Mouse (Mus musculus): ENCODE results near the gene Spem1. TPM values are rescaled to one million over a fixed set of nuclear protein-coding genes. Genes with fewer than 3 reads are reported as not detected.

Gene Spem1
- total and polyA plus RNA-seq, 3 experiments = not detected

DNA sequence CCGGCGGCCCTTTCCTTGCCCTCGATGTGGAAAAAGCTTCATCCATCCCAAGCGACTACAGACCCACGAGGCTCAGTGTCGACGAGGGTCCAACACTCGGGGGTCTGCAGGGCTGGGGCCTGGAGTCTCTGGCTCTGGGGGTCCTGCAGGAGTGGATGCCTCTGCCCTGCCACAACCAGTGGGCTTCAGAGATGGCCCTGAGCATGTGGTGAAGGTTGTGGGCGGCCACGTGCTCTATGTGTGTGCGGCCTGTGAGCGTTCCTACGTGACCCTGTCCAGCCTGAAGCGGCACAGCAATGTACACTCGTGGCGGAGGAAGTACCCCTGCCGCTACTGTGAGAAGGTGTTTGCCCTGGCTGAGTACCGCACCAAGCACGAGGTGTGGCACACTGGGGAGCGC, 45.5 kb downstream of the Spem1 start:
- Histone ChIP-seq H3K79me2 (replicated peaks; ENCODE audit: control insufficient read depth, extremely low read depth, insufficient read depth, poor library complexity, severe bottlenecking) (no peaks in the 10 kb centered on the region), H3K4me2 (ENCODE audit: insufficient read depth, low read depth, poor library complexity, severe bottlenecking) (no peak overlapping the region), H3K4me3 (replicated peaks in 1 of 3; ENCODE audit: low read depth in 2 of 3, low read length in 2 of 3, poor library complexity in 1 of 3) (peak overlapping the region in 1 of 3 experiments; percentile 8), H3K9me3 (replicated peaks; ENCODE audit: low read length) (no peaks in the 10 kb centered on the region), H3K27me3 (replicated peaks) (no peaks in the 10 kb centered on the region), H3K27ac (ENCODE audit: insufficient read depth, low read depth) (no peak overlapping the region), H3K36me3 (replicated peaks in 1 of 2; ENCODE audit: control insufficient read depth in 1 of 2, insufficient read depth in 1 of 2, low read length in 1 of 2) (peaks cover 8 to 35% of the 10 kb centered on the region in 2 experiments), H3K9ac (ENCODE audit: insufficient read depth, low read depth) (no peak overlapping the region), H3K4me1 (ENCODE audit: control insufficient read depth in 1 of 2, insufficient read depth in 2 of 2) (peaks cover 40 to 65% of the 10 kb centered on the region in 2 experiments)
- DNase-seq (ENCODE audit: extremely low read depth) = no peak
- TF ChIP-seq NELFE (IDR thresholded peaks at IDR 0.05; ENCODE audit: low read depth, low read length) = no peak
- no peak for TF ChIP-seq PAX5 (IDR thresholded peaks at IDR 0.05; ENCODE audit: low read length)
- in situ Hi-C loops (cut with MboI; ENCODE audit: low pct_ligation_motif_present, low pct_unique_long_range_greater_than_20kb, low sequenced_read_pairs) = no loop called here
- dilution Hi-C loops (cut with MboI; ENCODE audit: extremely low pct_ligation_motif_present, extremely low pct_unique_long_range_greater_than_20kb, low sequenced_read_pairs) = no loop called here

DNA sequence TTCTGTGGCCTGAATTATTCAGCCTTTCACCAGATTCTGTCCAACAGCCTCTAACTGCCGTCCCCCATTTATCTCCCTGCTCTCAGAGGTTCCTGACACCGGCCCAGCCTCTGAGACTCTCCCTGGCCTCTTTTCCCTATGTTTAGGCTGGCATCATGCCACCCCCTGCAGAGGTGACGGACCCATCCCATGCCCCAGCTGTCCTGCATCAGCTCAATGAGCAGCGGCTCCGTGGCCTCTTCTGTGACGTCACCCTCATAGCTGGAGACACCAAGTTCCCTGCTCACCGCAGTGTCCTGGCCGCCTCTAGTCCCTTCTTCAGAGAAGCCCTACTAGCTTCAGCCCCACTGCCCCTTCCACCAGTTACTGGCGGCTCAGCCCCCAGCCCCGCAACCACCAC, 46.3 kb downstream of the Spem1 start:
- Histone ChIP-seq H3K79me2 (replicated peaks; ENCODE audit: control insufficient read depth, extremely low read depth, insufficient read depth, poor library complexity, severe bottlenecking) (no peaks in the 10 kb centered on the region), H3K4me2 (ENCODE audit: insufficient read depth, low read depth, poor library complexity, severe bottlenecking) (peak overlapping the region; percentile 53; the same call in 1 of the 2 replicates), H3K9ac (ENCODE audit: insufficient read depth, low read depth) (peak overlapping the region; percentile 47), H3K27ac (ENCODE audit: insufficient read depth, low read depth) (no peak overlapping the region), H3K4me3 (replicated peaks in 1 of 3; ENCODE audit: low read depth in 2 of 3, low read length in 2 of 3, poor library complexity in 1 of 3) (peak overlapping the region in 2 of 3 experiments; percentile 26 to 47), H3K4me1 (ENCODE audit: control insufficient read depth in 1 of 2, insufficient read depth in 2 of 2) (peaks cover 40 to 64% of the 10 kb centered on the region in 2 experiments), H3K9me3 (replicated peaks; ENCODE audit: low read length) (no peaks in the 10 kb centered on the region), H3K36me3 (replicated peaks in 1 of 2; ENCODE audit: control insufficient read depth in 1 of 2, insufficient read depth in 1 of 2, low read length in 1 of 2) (peaks cover 8 to 35% of the 10 kb centered on the region in 2 experiments), H3K27me3 (replicated peaks) (no peaks in the 10 kb centered on the region)
- in situ Hi-C loops (cut with MboI; ENCODE audit: low pct_ligation_motif_present, low pct_unique_long_range_greater_than_20kb, low sequenced_read_pairs) = no loop called here
- TF ChIP-seq MAX (IDR thresholded peaks at IDR 0.05; ENCODE audit: low read length) (no peak), MEF2A (IDR thresholded peaks at IDR 0.05; ENCODE audit: borderline replicate concordance, low read depth, low read length) (no peak), SIN3A (IDR thresholded peaks at IDR 0.05; ENCODE audit: low read length) (no peak), ETS1 (conservative IDR thresholded peaks at IDR 0.05; ENCODE audit: low read depth, low read length) (no peak), RAD21 (IDR thresholded peaks at IDR 0.05; ENCODE audit: low read depth, low read length) (no peak), MAFK (IDR thresholded peaks at IDR 0.05; ENCODE audit: insufficient replicate concordance, low read length) (no peak), NELFE (IDR thresholded peaks at IDR 0.05; ENCODE audit: low read depth, low read length) (no peak), GABPA (IDR thresholded peaks at IDR 0.05; ENCODE audit: insufficient replicate concordance, low read depth, low read length) (no peak), JUN (IDR thresholded peaks at IDR 0.05; ENCODE audit: insufficient read depth, low read depth, low read length) (no peak), BHLHE40 (IDR thresholded peaks at IDR 0.05; ENCODE audit: low read depth, low read length) (no peak), TBP (conservative IDR thresholded peaks at IDR 0.05; ENCODE audit: low read depth, low read length) (no peak), PAX5 (IDR thresholded peaks at IDR 0.05; ENCODE audit: low read length) (no peak), ZC3H11A (IDR thresholded peaks at IDR 0.05; ENCODE audit: low read depth, low read length) (no peak)
- no peak for DNase-seq (ENCODE audit: extremely low read depth)
- dilution Hi-C loops (cut with MboI; ENCODE audit: extremely low pct_ligation_motif_present, extremely low pct_unique_long_range_greater_than_20kb, low sequenced_read_pairs) = no loop called here

DNA sequence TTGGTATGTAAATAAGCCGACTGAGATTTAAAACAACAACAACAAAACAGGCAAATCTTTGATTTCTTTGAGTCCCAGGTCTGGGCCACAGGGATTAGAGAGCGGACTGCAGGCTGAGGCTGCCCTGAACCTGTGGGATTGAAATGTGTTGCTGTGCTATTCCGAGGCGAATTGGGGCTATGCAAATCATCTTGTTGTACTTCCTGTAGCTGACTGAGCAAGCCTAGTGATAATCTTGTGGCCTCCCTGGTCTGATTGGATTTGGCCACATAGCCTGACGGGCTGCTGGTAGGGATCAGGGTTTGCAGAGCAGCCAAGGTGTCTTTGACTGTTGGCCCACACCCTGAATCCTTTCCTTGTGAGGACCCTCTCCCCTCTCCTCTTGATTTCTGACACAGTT, 47.0 kb downstream of the Spem1 start:
- Histone ChIP-seq H3K79me2 (replicated peaks; ENCODE audit: control insufficient read depth, extremely low read depth, insufficient read depth, poor library complexity, severe bottlenecking) (no peaks in the 10 kb centered on the region), H3K4me2 (ENCODE audit: insufficient read depth, low read depth, poor library complexity, severe bottlenecking) (peak overlapping the region; percentile 53), H3K27me3 (replicated peaks) (no peaks in the 10 kb centered on the region), H3K4me3 (replicated peaks in 1 of 3; ENCODE audit: low read depth in 2 of 3, low read length in 2 of 3, poor library complexity in 1 of 3) (peak overlapping the region; percentile 24 to 47 (median 26)), H3K36me3 (replicated peaks in 1 of 2; ENCODE audit: control insufficient read depth in 1 of 2, insufficient read depth in 1 of 2, low read length in 1 of 2) (peaks cover 8 to 35% of the 10 kb centered on the region in 2 experiments), H3K9ac (ENCODE audit: insufficient read depth, low read depth) (peak overlapping the region; percentile 47), H3K4me1 (ENCODE audit: control insufficient read depth in 1 of 2, insufficient read depth in 2 of 2) (peaks cover 40 to 60% of the 10 kb centered on the region in 2 experiments), H3K9me3 (replicated peaks; ENCODE audit: low read length) (no peaks in the 10 kb centered on the region), H3K27ac (ENCODE audit: insufficient read depth, low read depth) (peak overlapping the region; percentile 50)
- in situ Hi-C loops (cut with MboI; ENCODE audit: low pct_ligation_motif_present, low pct_unique_long_range_greater_than_20kb, low sequenced_read_pairs) = no loop called here
- dilution Hi-C loops (cut with MboI; ENCODE audit: extremely low pct_ligation_motif_present, extremely low pct_unique_long_range_greater_than_20kb, low sequenced_read_pairs) = no loop called here
- peak; percentile 79 for DNase-seq (ENCODE audit: extremely low read depth)
- TF ChIP-seq JUN (IDR thresholded peaks at IDR 0.05; ENCODE audit: insufficient read depth, low read depth, low read length) = no peak
- no peak for TF ChIP-seq UBTF (IDR thresholded peaks at IDR 0.05; ENCODE audit: low read depth, low read length)
- TF ChIP-seq BHLHE40 (IDR thresholded peaks at IDR 0.05; ENCODE audit: low read depth, low read length) = no peak
- no peak for TF ChIP-seq GABPA (IDR thresholded peaks at IDR 0.05; ENCODE audit: insufficient replicate concordance, low read depth, low read length)
- TF ChIP-seq CHD1 (IDR thresholded peaks at IDR 0.05; ENCODE audit: low read depth, low read length) = no peak
- no peak for TF ChIP-seq MAX (IDR thresholded peaks at IDR 0.05; ENCODE audit: low read length)
- peak; percentile 49 for TF ChIP-seq NELFE (IDR thresholded peaks at IDR 0.05; ENCODE audit: low read depth, low read length)
- TF ChIP-seq KAT2A (IDR thresholded peaks at IDR 0.05; ENCODE audit: insufficient replicate concordance, low read length) = no peak
- 0 out of 2 replicates have a peak, but pooled peaks have one; percentile 20 for TF ChIP-seq NRF1 (IDR thresholded peaks at IDR 0.05; ENCODE audit: low read depth, low read length)
- TF ChIP-seq RCOR1 (conservative IDR thresholded peaks at IDR 0.05; ENCODE audit: low read depth, low read length) = no peak
- TF ChIP-seq POLR2A (IDR thresholded peaks at IDR 0.05; ENCODE audit: low read depth, low read length) = peak; percentile 73
- no peak for TF ChIP-seq MAZ (IDR thresholded peaks at IDR 0.05; ENCODE audit: low read depth, low read length)
- no peak for TF ChIP-seq JUND (conservative IDR thresholded peaks at IDR 0.05; ENCODE audit: low read depth, low read length)
- TF ChIP-seq MXI1 (IDR thresholded peaks at IDR 0.05; ENCODE audit: low read depth, low read length) = no peak
- no peak for TF ChIP-seq POLR2AphosphoS2 (IDR thresholded peaks at IDR 0.05; ENCODE audit: low read depth, low read length)
- TF ChIP-seq PAX5 (IDR thresholded peaks at IDR 0.05; ENCODE audit: low read length) = no peak
- TF ChIP-seq ZKSCAN1 (IDR thresholded peaks at IDR 0.05; ENCODE audit: borderline replicate concordance, low read depth, low read length) = no peak
